Mouse (Mus musculus): ENCODE results near the gene Plekha5. TPM values are rescaled to one million over a fixed set of nuclear protein-coding genes. Genes with fewer than 3 reads are reported as not detected.

Plekha5 gene
- total and polyA plus RNA-seq, 2 experiments from 2014 or later = 29.3 to 37.8 TPM

GRCm38 (mm10) chr6:140533606-140534005 lies 109.8 kb downstream of the Plekha5 start:
- H3K4me2 ChIP-seq (ENCODE audit: low read depth, low read length) = no peak overlapping the region
- H3K4me3 ChIP-seq (ENCODE audit: low read length) = no peak overlapping the region
- H3K4me1 ChIP-seq (ENCODE audit: insufficient read depth, low read length) = no peaks in the 10 kb centered on the region
- no peaks in the 10 kb centered on the region for H3K9me3 ChIP-seq (ENCODE audit: low read length)
- no peaks in the 10 kb centered on the region for H3K27me3 ChIP-seq (ENCODE audit: insufficient read depth, low read length)
- no peak for DNase-seq (ENCODE audit: low spot score)
- H3K36me3 ChIP-seq (ENCODE audit: insufficient read depth, low read length) = peaks cover 20% of the 10 kb centered on the region
- TF ChIP-seq CTCF (IDR thresholded peaks at IDR 0.05; ENCODE audit: low read depth) = no peak
- 82% methylated on average over 5 of the region's 5 CpGs for WGBS
- H3K27ac ChIP-seq = no peak overlapping the region
- ATAC-seq = no peak
- H3K9ac ChIP-seq (replicated peaks; ENCODE audit: low read length) = no peak overlapping the region

GRCm38 (mm10) chr6:140535504-140535903 lies 111.7 kb downstream of the Plekha5 start:
- no peak for DNase-seq (ENCODE audit: low spot score)
- H3K9ac ChIP-seq (replicated peaks; ENCODE audit: low read length) = no peak overlapping the region
- H3K4me2 ChIP-seq (ENCODE audit: low read depth, low read length) = no peak overlapping the region
- H3K27me3 ChIP-seq (ENCODE audit: insufficient read depth, low read length) = no peaks in the 10 kb centered on the region
- peaks cover 28% of the 10 kb centered on the region for H3K36me3 ChIP-seq (ENCODE audit: insufficient read depth, low read length)
- no peak for TF ChIP-seq CTCF (IDR thresholded peaks at IDR 0.05; ENCODE audit: low read depth)
- ATAC-seq = peak; percentile 29; the same call in 1 of the 2 replicates
- H3K4me1 ChIP-seq (ENCODE audit: insufficient read depth, low read length) = no peaks in the 10 kb centered on the region
- 72% methylated on average over 8 of the region's 8 CpGs for WGBS
- no peaks in the 10 kb centered on the region for H3K9me3 ChIP-seq (ENCODE audit: low read length)
- no peak overlapping the region for H3K27ac ChIP-seq
- no peak overlapping the region for H3K4me3 ChIP-seq (ENCODE audit: low read length)

GRCm38 (mm10) chr6:140541919-140542318 lies 118.1 kb downstream of the Plekha5 start:
- H3K36me3 ChIP-seq (ENCODE audit: insufficient read depth, low read length) = peaks cover 24% of the 10 kb centered on the region

GRCm38 (mm10) chr6:140543005-140543794 lies 119.3 kb downstream of the Plekha5 start:
- Histone ChIP-seq H3K4me2 (ENCODE audit: low read depth, low read length) (no peak overlapping the region), H3K36me3 (ENCODE audit: insufficient read depth, low read length) (peaks cover 24% of the 10 kb centered on the region), H3K27ac (no peak overlapping the region), H3K4me1 (ENCODE audit: insufficient read depth, low read length) (no peaks in the 10 kb centered on the region), H3K4me3 (ENCODE audit: low read length) (no peak overlapping the region), H3K9ac (replicated peaks; ENCODE audit: low read length) (no peak overlapping the region), H3K9me3 (ENCODE audit: low read length) (no peaks in the 10 kb centered on the region), H3K27me3 (ENCODE audit: insufficient read depth, low read length) (no peaks in the 10 kb centered on the region)
- 84% methylated on average over 11 of the region's 11 CpGs for WGBS
- ATAC-seq (no peak), DNase-seq (ENCODE audit: low spot score) (no peak)
- TF ChIP-seq CTCF (IDR thresholded peaks at IDR 0.05; ENCODE audit: low read depth) = no peak

More at GRCm38 (mm10) chr6:140541919-140542318, 118.1 kb downstream of the Plekha5 start:
- Histone ChIP-seq H3K4me2 (ENCODE audit: low read depth, low read length) (no peak overlapping the region), H3K4me1 (ENCODE audit: insufficient read depth, low read length) (no peaks in the 10 kb centered on the region), H3K27ac (no peak overlapping the region), H3K27me3 (ENCODE audit: insufficient read depth, low read length) (no peaks in the 10 kb centered on the region), H3K4me3 (ENCODE audit: low read length) (no peak overlapping the region), H3K9me3 (ENCODE audit: low read length) (no peaks in the 10 kb centered on the region), H3K9ac (replicated peaks; ENCODE audit: low read length) (no peak overlapping the region)
- ATAC-seq = no peak
- TF ChIP-seq CTCF (IDR thresholded peaks at IDR 0.05; ENCODE audit: low read depth) = no peak
- 92% methylated on average over 3 of the region's 3 CpGs for WGBS
- no peak for DNase-seq (ENCODE audit: low spot score)

- DNase-seq (ENCODE audit: low spot score) = no peak
- Histone ChIP-seq H3K4me3 (ENCODE audit: low read length) (no peak overlapping the region), H3K9ac (replicated peaks; ENCODE audit: low read length) (no peak overlapping the region), H3K9me3 (ENCODE audit: low read length) (no peaks in the 10 kb centered on the region), H3K36me3 (ENCODE audit: insufficient read depth, low read length) (peaks cover 14% of the 10 kb centered on the region; the same call in 1 of the 2 replicates), H3K4me1 (ENCODE audit: insufficient read depth, low read length) (no peaks in the 10 kb centered on the region), H3K27me3 (ENCODE audit: insufficient read depth, low read length) (no peaks in the 10 kb centered on the region), H3K4me2 (ENCODE audit: low read depth, low read length) (no peak overlapping the region), H3K27ac (no peak overlapping the region)
- no peak for TF ChIP-seq CTCF (IDR thresholded peaks at IDR 0.05; ENCODE audit: low read depth)
- 83% methylated on average over 8 of the region's 8 CpGs for WGBS
- ATAC-seq = no peak
These were observed 122.2 kb downstream of the Plekha5 start for GRCm38 (mm10) chr6:140546095-140546494.

- H3K9ac ChIP-seq (replicated peaks; ENCODE audit: low read length) = no peak overlapping the region
- peak overlapping the region; percentile 3; the same call in 1 of the 2 replicates for H3K27ac ChIP-seq
- no peaks in the 10 kb centered on the region for H3K27me3 ChIP-seq (ENCODE audit: insufficient read depth, low read length)
- no peaks in the 10 kb centered on the region for H3K4me1 ChIP-seq (ENCODE audit: insufficient read depth, low read length)
- 53% methylated on average over 12 of the region's 12 CpGs for WGBS
- H3K4me2 ChIP-seq (ENCODE audit: low read depth, low read length) = no peak overlapping the region
- DNase-seq (ENCODE audit: low spot score) (no peak), ATAC-seq (no peak)
- no peak for TF ChIP-seq CTCF (IDR thresholded peaks at IDR 0.05; ENCODE audit: low read depth)
- H3K36me3 ChIP-seq (ENCODE audit: insufficient read depth, low read length) = peaks cover 18% of the 10 kb centered on the region; the same call in 1 of the 2 replicates
- no peaks in the 10 kb centered on the region for H3K9me3 ChIP-seq (ENCODE audit: low read length)
- H3K4me3 ChIP-seq (ENCODE audit: low read length) = no peak overlapping the region
These were observed 122.9 kb downstream of the Plekha5 start for GRCm38 (mm10) chr6:140546648-140547201.

Data from hindbrain, postnatal 0 days (tissue).